Mouse (Mus musculus) brain, embryonic 18.5 days (tissue): Measurements from ENCODE around the gene Shisa5.
A peak's percentile ranks its signal among the peaks of the same experiment; 100 is the strongest.

Source experiments
- DNase-seq: peaks from one replicate; pipeline ENCODE4 v3.0.0-alpha.2; 2012; ENCODE audit warnings: low read depth, low spot score

The Shisa5 gene

DNA sequence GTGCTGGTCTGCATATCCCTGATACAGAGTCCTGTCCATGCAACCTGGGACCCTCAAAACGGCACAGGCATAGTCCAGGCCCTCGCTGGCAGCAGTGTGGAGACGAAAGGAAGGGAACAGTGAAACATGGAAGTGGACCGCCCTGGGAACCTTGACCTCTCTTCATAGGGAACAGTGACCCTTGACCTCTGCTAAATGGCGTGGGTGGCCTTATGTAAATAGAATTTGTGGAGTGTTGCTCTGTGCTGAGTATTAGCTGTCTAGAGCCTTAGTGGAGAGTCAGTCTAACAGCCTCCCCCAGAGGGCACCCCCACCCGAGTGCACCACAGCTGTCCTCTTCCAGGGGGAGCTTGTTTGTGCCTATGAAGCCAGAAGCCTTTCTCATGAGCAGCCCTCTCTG lies 54.4 kb downstream of the Shisa5 start:
- no peak for DNase-seq

DNA sequence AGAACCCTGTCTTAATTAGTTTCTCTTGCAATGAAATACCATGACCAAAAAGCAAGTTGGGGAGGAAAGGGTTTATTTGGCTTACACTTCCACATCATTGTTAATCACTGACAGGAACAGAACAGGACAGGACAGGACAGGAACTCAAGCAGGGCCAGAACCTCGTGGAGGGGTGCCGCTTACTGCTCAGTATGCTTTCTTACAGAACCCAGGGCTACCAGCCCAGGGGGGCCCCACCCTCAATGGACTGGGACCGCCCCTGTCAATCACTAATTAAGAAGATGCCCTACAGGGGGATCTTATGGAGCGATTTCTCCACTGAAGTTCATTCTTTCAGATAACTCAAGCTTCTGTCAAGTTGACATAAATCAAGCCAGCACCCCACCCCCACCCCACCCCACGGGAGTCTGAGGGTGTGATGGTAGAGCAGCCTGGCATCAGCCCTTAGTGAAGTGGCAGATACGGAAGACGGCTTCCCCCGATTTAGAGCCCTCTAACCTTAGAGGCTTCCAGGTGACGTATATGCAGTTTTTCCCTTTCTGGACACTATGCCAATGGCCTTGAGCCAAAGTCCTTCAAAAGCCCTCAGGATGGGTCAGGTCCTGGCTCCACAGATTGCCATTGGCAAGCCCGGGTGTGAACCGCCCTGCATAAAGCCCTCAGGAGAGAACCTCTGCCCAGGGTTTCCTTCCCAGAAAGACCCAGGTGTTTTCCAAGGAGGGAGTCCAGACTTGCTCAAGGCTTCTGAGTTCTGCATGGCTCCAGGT lies 55.6 kb downstream of the Shisa5 start:
- no peak for DNase-seq

DNA sequence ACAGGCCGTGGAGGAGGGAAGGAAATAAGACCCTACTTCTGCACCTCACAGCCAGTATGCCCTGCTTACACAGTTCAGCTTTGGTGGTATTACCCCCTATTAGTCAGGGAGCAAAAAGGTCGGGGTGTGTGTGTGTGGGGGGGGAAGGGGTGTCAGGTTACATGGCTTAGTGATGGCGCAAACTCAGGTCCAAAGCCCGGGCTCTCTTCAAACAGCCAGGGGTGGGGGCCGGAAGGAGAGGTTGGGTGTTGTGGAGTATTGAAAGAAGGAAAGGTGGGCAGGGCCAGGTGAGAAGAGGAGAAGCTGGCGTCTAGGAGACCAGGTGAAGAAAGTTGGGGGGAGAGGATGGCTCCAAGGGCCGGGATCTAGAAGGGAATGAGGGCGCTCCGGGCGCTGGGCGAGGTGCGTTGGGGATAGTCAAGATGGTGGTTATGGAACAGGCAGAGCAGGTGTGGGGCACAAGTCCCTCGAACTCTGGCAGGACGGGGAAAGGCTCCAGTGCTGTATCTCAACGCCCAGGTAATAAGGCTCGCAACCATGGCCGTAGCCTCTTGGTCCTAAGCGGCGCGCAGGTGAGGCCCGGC lies 56.3 kb downstream of the Shisa5 start:
- DNase-seq: no peak

DNA sequence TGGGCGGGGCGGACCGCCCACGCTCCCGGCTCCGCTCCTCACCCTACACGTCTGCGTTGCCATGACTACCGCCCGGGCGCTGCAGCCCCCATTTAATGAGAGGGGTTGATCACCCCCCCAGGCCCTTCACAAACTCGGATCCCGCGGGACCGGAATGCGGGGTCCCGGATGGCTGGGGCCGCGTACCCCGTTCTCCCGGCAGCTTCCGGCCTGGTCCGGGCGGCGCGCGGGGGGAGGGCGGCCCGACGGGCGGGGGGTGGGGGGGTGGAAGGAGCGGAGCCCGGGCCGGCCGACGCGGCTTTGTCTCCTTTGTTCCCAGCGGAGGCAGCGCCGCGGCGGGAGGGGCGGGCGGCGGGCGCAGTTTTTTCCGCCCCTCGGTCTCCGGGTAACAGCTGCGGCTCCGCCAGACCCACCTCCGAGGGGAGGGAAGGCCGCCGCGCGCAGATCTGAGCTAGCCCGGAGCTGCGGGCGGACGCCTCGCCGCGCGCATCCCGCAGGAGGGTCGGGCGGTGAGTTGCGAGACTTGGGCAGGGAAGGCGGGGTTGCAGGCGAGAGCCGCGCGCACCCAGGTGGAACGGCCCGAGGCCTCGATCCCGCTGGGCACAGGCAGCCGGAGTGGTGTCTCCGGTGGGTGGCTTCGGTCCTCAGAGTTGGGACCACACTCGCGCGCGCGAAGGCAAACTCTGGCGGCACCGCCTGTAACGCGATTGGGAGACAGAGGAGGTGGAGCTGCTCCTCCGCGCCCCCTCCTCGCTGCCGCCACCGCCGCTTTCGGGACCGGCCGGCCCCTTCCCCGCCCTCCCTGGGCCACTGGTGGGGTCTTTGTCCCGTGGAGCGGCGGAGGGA lies 57.0 kb downstream of the Shisa5 start, which contains the start of gene Plxnb1:
Gene Plxnb1 (plus strand): TSS at position 253 of the 846 bp plus-strand sequence.
- DNase-seq: peak; percentile 76

DNA sequence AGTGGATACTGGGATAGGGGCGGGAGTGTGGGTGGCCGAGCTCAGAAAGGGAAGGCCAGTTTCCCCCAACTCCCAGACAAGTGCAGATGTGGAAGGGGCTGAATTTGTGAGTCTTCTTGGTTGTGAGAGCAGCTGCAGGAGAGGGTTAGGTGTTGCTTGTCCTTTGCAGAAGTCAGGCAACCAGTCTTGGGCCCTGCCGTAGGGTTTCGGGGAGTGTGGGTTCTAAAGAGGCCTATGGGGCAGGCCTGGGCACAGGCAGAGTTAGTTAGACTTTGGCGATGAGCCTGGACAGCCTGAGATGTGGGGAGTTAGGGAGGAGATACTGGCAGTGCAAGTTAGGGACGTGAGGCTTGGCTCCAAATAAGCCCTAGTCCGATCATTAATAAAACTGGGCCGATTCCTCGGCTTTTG lies 57.9 kb downstream of the Shisa5 start:
- DNase-seq: no peak

DNA sequence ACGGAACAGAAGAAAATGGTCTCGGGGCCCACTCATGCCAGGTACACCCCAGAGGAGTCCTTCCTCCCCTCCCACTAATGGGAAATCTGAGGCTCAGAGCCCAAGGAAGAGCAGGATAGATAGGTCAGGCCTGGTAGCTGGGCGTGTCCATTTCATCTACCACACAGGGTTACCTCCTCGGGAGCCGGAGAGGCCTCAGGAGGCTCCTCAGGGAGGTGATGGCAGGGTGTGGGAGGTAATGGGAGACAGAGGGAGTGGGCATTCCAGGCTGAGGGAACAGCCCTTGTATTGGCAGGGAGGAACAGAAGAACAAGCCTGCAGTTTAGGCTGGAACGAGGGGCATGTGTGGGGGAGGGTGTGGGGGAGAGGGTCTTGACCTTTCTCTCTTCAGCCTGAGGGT lies 58.5 kb downstream of the Shisa5 start:
- DNase-seq: no peak

DNA sequence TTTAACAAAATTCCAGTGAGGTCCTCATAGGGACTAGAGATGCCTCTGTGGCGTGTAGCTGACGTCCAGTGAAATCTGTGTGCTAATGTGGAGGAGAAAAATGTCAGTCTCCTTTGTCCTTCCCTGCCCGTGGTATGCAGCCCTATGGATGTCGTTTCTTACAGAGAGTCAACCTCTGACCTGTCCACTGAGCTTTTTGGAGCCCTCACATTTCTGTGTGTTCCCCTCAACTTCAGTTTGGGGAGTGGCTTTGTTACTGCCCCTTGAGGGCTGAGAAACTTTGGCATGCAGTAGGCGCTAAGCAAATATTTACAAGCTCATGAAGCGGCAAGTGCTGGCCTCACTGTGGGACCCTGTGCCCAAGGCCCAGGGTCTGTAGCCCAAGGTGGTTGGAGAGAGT lies 58.9 kb downstream of the Shisa5 start:
- no peak for DNase-seq

DNA sequence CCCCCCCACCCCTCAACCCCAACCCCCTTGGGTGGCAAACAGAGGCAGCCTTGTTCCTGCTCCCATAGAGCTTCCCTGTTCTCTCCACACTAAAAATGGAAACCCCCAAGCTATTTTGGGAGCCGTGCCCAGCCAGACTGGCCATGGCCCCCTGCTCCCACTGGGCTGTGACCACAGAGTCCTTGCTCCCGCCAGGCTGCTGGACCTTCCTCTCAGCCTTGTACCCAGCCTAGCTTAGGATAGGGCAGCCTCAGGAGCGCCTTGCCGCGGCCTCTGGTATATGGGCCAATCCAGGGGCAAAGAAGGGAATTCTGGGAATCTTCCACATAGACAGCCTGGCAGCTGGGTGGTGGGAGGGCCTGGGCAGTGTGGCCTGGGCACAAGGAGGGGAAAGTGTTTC lies 59.5 kb downstream of the Shisa5 start:
- DNase-seq: no peak

DNA sequence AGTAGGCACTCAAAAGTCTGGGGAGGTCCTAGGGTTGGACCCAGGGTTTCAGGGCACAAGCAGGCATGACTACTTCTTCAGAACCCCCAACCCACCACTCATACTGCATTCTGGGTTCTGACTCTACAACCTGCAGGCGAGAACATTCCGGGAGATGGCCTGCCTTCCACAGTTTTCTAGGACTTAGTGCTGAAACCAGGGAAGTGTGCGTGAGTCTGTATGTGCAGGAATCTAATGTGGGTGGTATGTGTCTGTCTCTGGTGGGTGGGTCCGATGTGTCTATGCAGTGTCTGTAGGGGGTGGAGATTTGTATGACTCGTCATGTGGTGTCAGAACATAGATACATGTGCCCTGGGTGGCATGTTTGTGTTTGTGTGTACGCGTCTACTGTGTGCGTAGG lies 60.0 kb downstream of the Shisa5 start:
- no peak for DNase-seq

DNA sequence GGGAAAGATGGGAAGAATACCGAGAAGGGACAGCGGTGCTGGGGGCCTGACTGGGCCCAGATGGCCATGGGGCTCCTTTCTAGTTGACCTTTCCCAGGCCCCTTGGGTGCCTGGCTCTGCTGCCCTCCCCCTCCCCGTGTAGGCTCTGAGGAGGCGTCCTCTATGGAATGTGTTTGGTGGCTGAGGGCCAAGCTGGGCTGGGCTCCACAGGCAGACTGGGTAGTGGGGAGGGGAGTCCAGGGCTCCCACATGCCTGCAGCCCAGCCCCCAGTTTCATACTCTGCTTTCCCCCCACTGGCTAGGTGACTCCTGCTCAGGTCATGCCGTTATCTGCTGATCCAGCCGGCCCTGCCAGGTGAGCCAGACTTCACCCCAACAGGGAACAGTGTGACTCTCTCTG lies 60.6 kb downstream of the Shisa5 start:
- DNase-seq: no peak

DNA sequence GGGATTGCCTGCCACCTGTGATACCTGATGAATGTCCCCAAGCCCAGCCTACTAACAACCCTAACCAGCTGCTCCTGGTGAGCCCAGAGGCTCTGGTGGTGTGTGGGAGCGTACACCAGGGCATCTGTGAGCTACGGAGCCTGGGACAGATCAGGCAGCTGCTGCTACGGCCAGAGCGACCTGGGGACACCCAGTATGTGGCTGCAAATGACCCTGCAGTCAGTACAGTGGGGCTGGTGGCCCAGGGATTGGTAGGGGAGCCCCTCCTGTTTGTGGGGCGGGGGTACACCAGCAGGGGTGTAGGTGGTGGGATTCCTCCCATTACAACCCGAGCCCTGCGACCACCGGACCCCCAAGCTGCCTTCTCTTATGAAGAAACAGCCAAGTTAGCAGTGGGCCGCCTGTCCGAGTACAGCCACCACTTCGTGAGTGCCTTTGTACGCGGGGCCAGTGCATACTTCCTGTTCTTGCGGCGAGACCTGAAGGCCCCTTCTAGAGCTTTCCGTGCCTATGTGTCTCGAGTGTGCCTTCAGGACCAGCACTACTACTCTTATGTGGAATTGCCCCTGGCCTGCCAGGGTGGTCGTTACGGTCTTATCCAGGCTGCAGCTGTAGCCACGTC lies 62.1 kb downstream of the Shisa5 start:
- no peak for DNase-seq

DNA sequence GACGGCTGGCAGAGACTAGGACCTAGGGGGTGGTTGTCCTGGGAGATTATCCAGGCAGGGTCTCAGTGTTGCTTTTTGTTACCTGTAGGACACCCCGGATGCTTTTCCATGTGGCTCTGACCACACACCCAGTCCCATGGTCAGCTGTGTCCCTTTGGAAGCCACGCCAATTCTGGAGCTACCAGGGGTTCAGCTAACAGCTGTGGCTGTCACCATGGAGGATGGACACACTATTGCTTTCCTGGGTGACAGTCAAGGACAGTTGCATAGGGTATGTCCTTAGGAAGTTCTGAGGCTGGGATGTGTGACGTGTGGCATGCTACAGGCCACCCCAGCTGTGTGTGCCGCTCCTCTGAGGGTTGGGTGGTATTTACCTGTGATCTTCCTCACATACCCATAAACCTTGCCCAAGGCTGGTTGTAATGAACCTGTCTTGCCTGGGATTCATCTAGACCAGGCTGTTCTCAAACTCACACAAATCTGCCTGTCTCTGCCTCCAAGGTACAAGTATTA lies 63.6 kb downstream of the Shisa5 start:
- DNase-seq: no peak

DNA sequence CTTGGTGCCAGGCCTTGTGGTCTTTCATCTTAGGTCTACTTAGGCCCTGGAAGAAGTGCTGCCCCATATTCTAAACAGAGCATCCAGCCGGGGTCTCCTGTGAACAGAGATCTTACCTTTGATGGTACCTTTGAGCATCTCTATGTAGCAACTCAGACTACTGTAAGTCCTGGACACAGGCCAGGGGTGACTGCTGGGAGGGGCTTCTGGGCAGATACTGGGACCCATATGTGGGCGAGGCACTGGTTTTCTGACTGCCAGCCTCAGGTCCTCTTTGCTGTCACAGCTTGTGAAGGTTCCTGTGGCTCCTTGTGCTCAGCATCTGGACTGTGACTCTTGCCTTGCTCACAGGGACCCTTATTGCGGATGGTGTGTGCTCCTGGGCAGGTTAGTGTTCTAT lies 64.2 kb downstream of the Shisa5 start:
- DNase-seq: no peak

DNA sequence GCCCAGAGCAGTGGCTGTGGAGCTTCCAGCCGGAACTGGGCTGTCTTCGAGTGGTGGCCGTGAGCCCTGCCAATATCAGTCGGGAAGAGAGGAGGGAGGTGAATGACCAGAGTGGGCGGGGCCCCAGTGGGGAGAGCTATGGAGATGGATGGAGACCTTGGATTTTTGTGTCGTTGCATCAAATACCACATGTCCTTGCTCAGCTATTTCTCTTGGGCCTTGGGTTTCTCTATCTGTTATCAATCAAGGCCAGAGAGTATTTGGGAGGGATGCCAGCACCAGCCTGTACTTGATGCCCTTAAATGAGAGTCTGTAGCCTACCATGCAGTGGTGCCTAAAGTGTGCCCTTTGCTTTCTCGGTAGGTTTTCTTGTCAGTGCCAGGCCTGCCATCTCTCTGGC lies 64.9 kb downstream of the Shisa5 start:
- no peak for DNase-seq

DNA sequence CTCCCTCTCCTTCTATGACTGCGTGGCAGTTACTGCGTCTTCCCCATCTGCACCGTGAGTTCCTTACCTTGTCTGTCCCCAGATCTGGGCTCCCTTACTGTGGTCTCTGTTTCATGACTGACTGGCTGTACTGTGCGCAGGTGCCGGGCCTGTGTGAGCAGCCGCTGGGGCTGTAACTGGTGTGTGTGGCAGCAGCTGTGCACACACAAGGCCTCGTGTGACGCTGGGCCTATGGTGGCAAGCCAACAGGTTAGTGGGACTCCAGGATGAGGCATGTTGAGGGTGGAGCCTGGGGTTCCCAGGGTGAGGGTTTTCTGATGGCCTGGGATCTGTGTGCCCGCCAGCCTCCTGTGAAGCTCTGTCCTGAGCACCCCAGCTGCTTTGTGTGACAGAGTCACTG lies 65.7 kb downstream of the Shisa5 start:
- DNase-seq: no peak

DNA sequence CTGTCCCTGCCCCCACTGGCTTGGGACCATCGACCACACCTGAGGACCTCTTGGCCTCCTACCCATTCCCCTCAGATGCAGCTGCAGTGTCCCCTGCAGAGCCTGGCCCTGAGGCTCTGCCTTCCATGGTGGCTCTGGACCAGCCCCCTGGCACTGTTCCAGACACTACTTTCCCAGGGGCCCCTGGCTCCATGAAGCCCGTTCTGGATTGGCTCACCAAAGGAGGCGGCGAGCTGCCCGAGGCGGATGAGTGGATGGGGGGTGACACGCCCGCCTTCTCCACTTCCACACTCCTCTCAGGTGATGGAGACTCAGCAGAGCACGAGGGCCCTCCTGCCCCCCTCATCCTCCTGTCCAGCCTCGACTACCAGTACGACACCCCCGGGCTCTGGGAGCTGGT lies 66.6 kb downstream of the Shisa5 start:
- DNase-seq: no peak

DNA sequence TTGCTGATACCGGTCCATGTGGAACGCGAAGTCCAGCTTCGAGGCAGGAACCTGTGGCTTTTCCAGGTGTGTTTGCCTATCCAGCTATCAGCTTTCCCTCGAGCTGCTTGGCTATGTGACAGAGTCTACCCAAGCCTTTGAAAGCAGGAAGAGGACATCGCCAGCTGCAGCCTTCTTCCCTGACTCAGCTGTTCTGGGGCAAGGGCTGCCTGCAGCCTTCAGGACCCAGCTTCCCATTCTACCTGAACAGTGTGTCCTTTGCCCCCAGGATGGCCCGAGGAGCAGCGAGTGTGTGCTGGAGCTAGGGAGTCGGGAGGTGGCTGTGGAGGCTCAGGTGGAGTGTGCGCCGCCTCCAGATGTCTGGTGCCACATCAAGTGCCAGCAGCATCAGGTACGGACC lies 67.3 kb downstream of the Shisa5 start:
- no peak for DNase-seq

DNA sequence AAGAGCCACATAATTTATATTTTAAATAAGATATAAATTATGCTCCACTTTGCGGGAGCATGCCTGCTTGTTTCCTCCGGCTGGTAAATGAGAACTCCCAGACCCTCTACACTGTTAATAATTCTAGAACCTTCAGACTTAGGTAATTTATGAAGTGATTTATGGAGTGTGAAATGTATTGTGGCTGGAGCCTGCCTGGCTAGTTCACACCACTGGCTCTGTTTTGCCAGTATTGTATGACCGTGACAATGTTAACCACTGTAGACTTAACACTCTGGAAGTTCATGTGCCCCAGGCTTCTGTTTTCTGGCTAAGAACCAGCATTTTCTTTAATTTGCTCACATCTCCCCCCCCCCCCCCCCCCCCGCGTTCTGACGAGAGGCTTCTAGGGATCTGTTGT lies 69.0 kb downstream of the Shisa5 start:
- no peak for DNase-seq
